In the genomic region with DNA sequence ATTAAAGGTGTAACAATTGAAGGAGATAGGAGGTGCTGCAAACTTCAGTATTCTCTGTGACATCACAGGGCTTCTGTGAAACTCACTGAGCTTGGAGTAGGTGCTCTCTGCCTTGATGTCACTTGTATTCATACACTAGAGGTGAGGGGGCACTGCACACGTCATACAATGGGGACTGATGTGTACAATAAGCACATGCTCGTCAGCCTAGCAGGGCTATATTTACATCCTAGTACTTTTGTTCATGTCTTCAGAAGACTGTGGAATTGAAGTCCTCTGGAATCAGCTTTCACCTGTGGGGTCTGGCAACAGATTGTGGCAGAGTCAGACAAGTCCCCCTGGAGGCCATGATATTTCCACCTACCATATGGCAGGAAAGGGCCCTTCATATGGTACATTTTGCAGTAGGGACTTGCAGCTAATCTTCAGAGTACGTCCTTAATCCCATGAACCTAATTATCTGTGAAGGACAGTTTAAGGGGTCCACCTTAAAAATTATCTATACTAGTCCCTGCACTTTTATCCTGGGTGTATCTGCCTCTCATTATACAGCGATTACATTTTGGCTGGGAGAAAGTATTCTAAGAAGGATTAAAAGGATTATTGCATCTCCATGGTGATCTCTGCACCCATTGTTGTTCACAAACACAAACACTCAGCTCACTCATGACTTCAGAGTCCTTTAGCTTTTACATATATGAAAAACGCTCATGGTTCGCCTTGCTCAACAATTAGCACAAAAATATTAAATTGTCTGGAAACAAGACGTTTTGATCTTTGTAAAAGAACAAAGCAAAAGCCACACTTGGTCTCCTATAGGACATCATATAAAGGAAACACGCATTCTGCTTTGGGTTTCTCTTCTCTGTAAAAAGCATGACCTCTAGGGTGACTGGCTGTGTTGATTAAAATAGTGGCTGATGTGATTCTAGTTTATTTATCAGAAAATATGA, we compare ENCODE assay signal across 19 mouse cellular contexts.
DNase-seq lines count a peak whose midpoint lies in the region; ATAC-seq lines count a peak whose summit lies in the region.
"Had no signal": no experiment of that assay in that cellular context is flagged by ENCODE, and none has a peak within 500 bp of the region (broad histone marks: within the 10 kb centered on the region; RNA-seq: fewer than 3 reads in every experiment).

No protein-coding gene starts in this region.

- no peak overlapping the region for H3K27ac ChIP-seq in hindbrain, embryonic 16.5 days (ENCODE audit: low read depth, low read length)
- no peak overlapping the region for H3K27ac ChIP-seq in hindbrain, embryonic 14.5 days
- H3K27ac ChIP-seq in midbrain, embryonic 13.5 days: no peak overlapping the region
- H3K27ac ChIP-seq: embryonic facial prominence, embryonic 13.5 days; intestine, embryonic 15.5 days; neural tube, embryonic 15.5 days had no signal

- H3K27me3 ChIP-seq in hindbrain, embryonic 16.5 days (replicated peaks; ENCODE audit: control insufficient read depth, insufficient read depth, low read length): no peaks in the 10 kb centered on the region
- H3K27me3 ChIP-seq in hindbrain, embryonic 14.5 days (ENCODE audit: control insufficient read depth, insufficient read depth, low read length): no peaks in the 10 kb centered on the region
- peaks cover 41% of the 10 kb centered on the region for H3K27me3 ChIP-seq in midbrain, embryonic 13.5 days
- H3K27me3 ChIP-seq: embryonic facial prominence, embryonic 13.5 days; intestine, embryonic 15.5 days; neural tube, embryonic 15.5 days had no signal

- H3K9me3 ChIP-seq in hindbrain, embryonic 16.5 days (ENCODE audit: control insufficient read depth, low read length): no peaks in the 10 kb centered on the region
- no peaks in the 10 kb centered on the region for H3K9me3 ChIP-seq in hindbrain, embryonic 14.5 days (ENCODE audit: control insufficient read depth, low read length)
- H3K9me3 ChIP-seq in midbrain, embryonic 13.5 days: no peaks in the 10 kb centered on the region
- H3K9me3 ChIP-seq: embryonic facial prominence, embryonic 13.5 days; intestine, embryonic 15.5 days; neural tube, embryonic 15.5 days had no signal

- no peaks in the 10 kb centered on the region for H3K36me3 ChIP-seq in hindbrain, embryonic 16.5 days (ENCODE audit: control insufficient read depth, insufficient read depth, low read length)
- no peaks in the 10 kb centered on the region for H3K36me3 ChIP-seq in hindbrain, embryonic 14.5 days (replicated peaks; ENCODE audit: control insufficient read depth, insufficient read depth)
- H3K36me3 ChIP-seq in midbrain, embryonic 13.5 days: no peaks in the 10 kb centered on the region
- H3K36me3 ChIP-seq: embryonic facial prominence, embryonic 13.5 days; intestine, embryonic 15.5 days; neural tube, embryonic 15.5 days had no signal

- no peak overlapping the region for H3K9ac ChIP-seq in hindbrain, embryonic 16.5 days (ENCODE audit: low read depth, low read length)
- no peak overlapping the region for H3K9ac ChIP-seq in hindbrain, embryonic 14.5 days
- no peak overlapping the region for H3K9ac ChIP-seq in midbrain, embryonic 13.5 days (replicated peaks)
- H3K9ac ChIP-seq: embryonic facial prominence, embryonic 13.5 days; intestine, embryonic 15.5 days; neural tube, embryonic 15.5 days had no signal

- H3K4me3 ChIP-seq in hindbrain, embryonic 16.5 days (ENCODE audit: low read length): no peak overlapping the region
- H3K4me3 ChIP-seq in hindbrain, embryonic 14.5 days (replicated peaks; ENCODE audit: low read length): no peak overlapping the region
- H3K4me3 ChIP-seq in midbrain, embryonic 13.5 days (replicated peaks): no peak overlapping the region
- H3K4me3 ChIP-seq: embryonic facial prominence, embryonic 13.5 days; intestine, embryonic 15.5 days; neural tube, embryonic 15.5 days had no signal

- DNase-seq in embryo, embryonic 10.5 days (ENCODE audit: low spot score): peak; percentile 12
- no peak for DNase-seq in embryo, embryonic 9.5 days (ENCODE audit: extremely low spot score)
- no peak for DNase-seq in hindbrain, embryonic 14.5 days (ENCODE audit: low spot score)
- peak; percentile 73 for DNase-seq in retina, postnatal 1 day
- DNase-seq in spleen, postnatal 10 days (ENCODE audit: low spot score in 2 of 2): no peak
- no peak for DNase-seq in frontal cortex, adult 2 months (ENCODE audit: extremely low spot score in 1 of 2, low spot score in 1 of 2)
- DNase-seq: adrenal gland, postnatal 14 days; cerebellum, adult 9-11 months; gastrocnemius, postnatal 10 days; heart, adult 11 months; kidney, adult 8-10 months; kidney, postnatal 10 days; thymus, postnatal 25 days had no signal

- H3K4me1 ChIP-seq in hindbrain, embryonic 16.5 days (ENCODE audit: control insufficient read depth, insufficient read depth, low read depth, low read length): no peaks in the 10 kb centered on the region
- H3K4me1 ChIP-seq in hindbrain, embryonic 14.5 days (replicated peaks; ENCODE audit: control insufficient read depth, insufficient read depth, low read length): no peaks in the 10 kb centered on the region
- peaks cover 23% of the 10 kb centered on the region for H3K4me1 ChIP-seq in midbrain, embryonic 13.5 days (replicated peaks)
- H3K4me1 ChIP-seq: embryonic facial prominence, embryonic 13.5 days; intestine, embryonic 15.5 days; neural tube, embryonic 15.5 days had no signal

- no peak overlapping the region for H3K4me2 ChIP-seq in hindbrain, embryonic 16.5 days (ENCODE audit: low read length)
- no peak overlapping the region for H3K4me2 ChIP-seq in hindbrain, embryonic 14.5 days (replicated peaks)
- H3K4me2 ChIP-seq in midbrain, embryonic 13.5 days (replicated peaks): no peak overlapping the region
- H3K4me2 ChIP-seq: embryonic facial prominence, embryonic 13.5 days; heart, embryonic 11.5 days; intestine, embryonic 15.5 days; neural tube, embryonic 15.5 days had no signal

- ATAC-seq in hindbrain, embryonic 16.5 days: peak; percentile 79
- no peak for ATAC-seq in hindbrain, embryonic 14.5 days (ENCODE audit: low FRiP score)
- ATAC-seq in midbrain, embryonic 13.5 days: peak; percentile 62
- ATAC-seq: intestine, embryonic 15.5 days had no signal

- WGBS in hindbrain, embryonic 16.5 days: 62% methylated on average over 8 of the region's 8 CpGs
- WGBS in hindbrain, embryonic 14.5 days: 64% methylated on average over 8 of the region's 8 CpGs
- WGBS in midbrain, embryonic 13.5 days: 17% methylated on average over 8 of the region's 8 CpGs

Comparison
In these comparisons a context has a peak if more than half of its experiments do, and no peak if none do; other contexts are left out.
1. DNase-seq: peak in embryo, embryonic 10.5 days (single experiment) and retina, postnatal 1 day (single experiment); none in embryo, embryonic 9.5 days (single experiment), hindbrain, embryonic 14.5 days (single experiment), spleen, postnatal 10 days (0 of 2) and frontal cortex, adult 2 months (0 of 2).